Mouse (Mus musculus) liver, embryonic 11.5 days (tissue): Measurements from ENCODE around the gene Ntm. TPM values are rescaled to one million over a fixed set of nuclear protein-coding genes. Genes with fewer than 3 reads are reported as not detected.

Experiments
- ATAC-seq: fragments of 200-750 bp; cut with Nextera tagmentation; replicated peaks from 2 replicates; pipeline ENCODE4 v1.8.0; 2017; ENCODE audit warnings: moderate number of reproducible peaks, mild to moderate bottlenecking, moderate TSS enrichment, moderate library complexity; ENCODE audit not compliant: low FRiP score
- DNase-seq: peaks from one replicate; pipeline ENCODE4 v3.0.0-alpha.2; 2017; ENCODE audit warnings: low spot score
- H3K27ac ChIP-seq: fragments of 300-500 bp; sonication (generic); 2 replicates; pipeline ENCODE4 v1.5.1; 2014; ENCODE audit warnings: mild to moderate bottlenecking, low read depth, low read length, control low read depth
- H3K27me3 ChIP-seq: fragments of 300-500 bp; sonication (generic); replicated peaks from 2 replicates; pipeline ENCODE4 v1.6.1; 2014; ENCODE audit warnings: low read length, mixed read lengths; ENCODE audit not compliant: control insufficient read depth, insufficient read depth
- H3K36me3 ChIP-seq: fragments of 300-500 bp; sonication (generic); 2 replicates; pipeline ENCODE4 v1.6.1; 2014; ENCODE audit warnings: mild to moderate bottlenecking, low read length, moderate library complexity, mixed read lengths; ENCODE audit not compliant: control insufficient read depth, insufficient read depth
- H3K4me1 ChIP-seq: fragments of 300-500 bp; sonication (generic); replicated peaks from 2 replicates; pipeline ENCODE4 v1.6.1; 2014; ENCODE audit warnings: low read length, mixed read lengths; ENCODE audit not compliant: control insufficient read depth, insufficient read depth
- H3K4me2 ChIP-seq: fragments of 300-500 bp; sonication (generic); 2 replicates; pipeline ENCODE4 v1.6.1; 2014; ENCODE audit warnings: mild to moderate bottlenecking, control low read depth, moderate library complexity
- H3K4me3 ChIP-seq: fragments of 300-500 bp; sonication (generic); 2 replicates; pipeline ENCODE4 v1.5.1; 2014; ENCODE audit warnings: low read depth, low read length, control low read depth
- H3K9ac ChIP-seq: fragments of 300-500 bp; sonication (generic); 2 replicates; pipeline ENCODE4 v1.6.1; 2014; ENCODE audit warnings: low read depth, low read length, control low read depth
- H3K9me3 ChIP-seq: fragments of 300-500 bp; sonication (generic); 2 replicates; pipeline ENCODE4 v1.6.1; 2016; ENCODE audit warnings: low read length, inconsistent platforms, mixed read lengths; ENCODE audit not compliant: control insufficient read depth
- WGBS: fragments of 180-500 bp; shearing (Covaris S2); extraction: QIAGEN DNeasy Blood & Tissue Kit; methylation state at CpG from one replicate; pipeline ENCODE4 v1.1.7; 2014; 5-methylcytosine and 5-hydroxymethylcytosine counted together
- polyA plus RNA-seq: library from polyadenylated mRNA; unstranded; fragments of >200 nt; fragmentation: Nextera tagmentation; extraction: Ambion mirVana; gene quantifications from 2 replicates; pipeline ENCODE4 v1.2.1, GENCODE M21; 2014

The Ntm gene
- polyA plus RNA-seq, 1 experiment from 2014 or later = 4.4 TPM

GRCm38 (mm10) chr9:29272861-29273260 lies 690.1 kb downstream of the Ntm start:
- DNase-seq (no peak), ATAC-seq (no peak)
- no peak overlapping the region for H3K4me2 ChIP-seq
- no peaks in the 10 kb centered on the region for H3K27me3 ChIP-seq
- no peaks in the 10 kb centered on the region for H3K36me3 ChIP-seq
- H3K27ac ChIP-seq = no peak overlapping the region
- no peak overlapping the region for H3K4me3 ChIP-seq
- no peak overlapping the region for H3K9ac ChIP-seq
- WGBS = 80% methylated on average over 3 of the region's 3 CpGs
- H3K4me1 ChIP-seq = no peaks in the 10 kb centered on the region
- H3K9me3 ChIP-seq = no peaks in the 10 kb centered on the region

DNA sequence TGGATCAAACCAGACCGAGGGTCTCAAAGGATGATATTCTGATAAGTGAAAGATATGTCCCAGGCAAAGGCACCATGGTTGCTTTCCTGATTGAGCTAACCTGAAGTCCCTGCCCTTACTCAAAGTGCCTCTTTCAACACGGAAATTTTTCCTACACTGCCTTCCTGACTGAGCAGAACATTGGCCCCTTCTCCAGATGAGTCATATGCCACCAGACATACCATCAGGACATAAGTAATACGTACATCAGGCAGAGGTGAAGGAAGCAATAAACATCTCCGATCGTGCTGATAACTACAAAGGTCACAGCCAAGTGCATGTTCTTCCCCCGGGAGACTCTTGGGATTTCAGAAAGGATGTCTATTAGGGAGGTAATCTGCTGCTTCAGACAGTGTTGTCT lies 693.0 kb downstream of the Ntm start:
- Histone ChIP-seq H3K36me3 (no peaks in the 10 kb centered on the region), H3K4me2 (no peak overlapping the region), H3K27ac (no peak overlapping the region), H3K4me3 (no peak overlapping the region), H3K4me1 (no peaks in the 10 kb centered on the region), H3K9me3 (no peaks in the 10 kb centered on the region), H3K9ac (no peak overlapping the region), H3K27me3 (no peaks in the 10 kb centered on the region)
- DNase-seq = no peak
- 65% methylated on average over 6 of the region's 6 CpGs for WGBS
- no peak for ATAC-seq

- Histone ChIP-seq H3K36me3 (no peaks in the 10 kb centered on the region), H3K4me3 (no peak overlapping the region), H3K4me1 (no peaks in the 10 kb centered on the region), H3K27me3 (no peaks in the 10 kb centered on the region), H3K27ac (no peak overlapping the region), H3K4me2 (no peak overlapping the region), H3K9me3 (no peaks in the 10 kb centered on the region), H3K9ac (no peak overlapping the region)
- DNase-seq (no peak), ATAC-seq (no peak)
- WGBS = 84% methylated on average over 2 of the region's 2 CpGs
Measured at GRCm38 (mm10) chr9:29269277-29269646, 693.7 kb downstream of the Ntm start.

DNA sequence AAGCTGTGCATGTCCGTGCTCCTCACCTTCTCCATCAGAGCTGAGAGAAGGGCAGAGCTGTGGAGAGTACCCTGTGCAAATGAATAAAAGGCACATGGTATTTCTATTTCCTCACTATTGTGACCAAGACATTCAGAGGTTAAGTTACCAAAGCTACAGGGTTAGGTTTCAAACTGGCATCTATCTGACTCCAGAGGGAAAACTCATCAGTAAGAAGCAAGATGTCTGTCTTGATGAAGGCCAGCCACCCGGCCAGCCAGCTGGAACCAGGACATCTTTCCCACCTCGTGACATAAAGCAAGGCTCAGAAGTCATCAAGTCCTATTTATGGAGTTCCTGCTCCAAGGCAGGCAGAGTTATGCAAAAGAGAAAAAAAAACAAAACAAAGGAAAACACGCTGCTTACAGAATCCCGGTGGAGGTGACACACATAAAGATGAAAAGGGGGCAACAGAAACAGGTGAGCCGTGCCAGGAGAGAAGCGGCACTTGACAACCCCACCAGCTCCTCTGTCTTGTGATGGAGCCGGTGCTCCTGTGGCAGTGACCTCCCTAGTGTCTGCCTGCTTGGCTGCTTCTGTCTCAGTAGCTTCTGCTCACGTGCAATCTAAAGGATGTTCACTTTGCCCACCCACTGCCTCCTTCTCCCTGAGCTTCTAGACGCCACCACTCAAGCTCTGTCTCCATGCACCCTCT lies 694.2 kb downstream of the Ntm start:
- Histone ChIP-seq H3K4me1 (no peaks in the 10 kb centered on the region), H3K9me3 (no peaks in the 10 kb centered on the region), H3K4me3 (no peak overlapping the region), H3K9ac (no peak overlapping the region), H3K4me2 (no peak overlapping the region), H3K36me3 (no peaks in the 10 kb centered on the region), H3K27ac (no peak overlapping the region), H3K27me3 (no peaks in the 10 kb centered on the region)
- WGBS = 61% methylated on average over 10 of the region's 10 CpGs
- DNase-seq = no peak
- no peak for ATAC-seq

GRCm38 (mm10) chr9:29267663-29268062 lies 695.3 kb downstream of the Ntm start:
- no peak overlapping the region for H3K27ac ChIP-seq
- no peak overlapping the region for H3K4me3 ChIP-seq
- DNase-seq = no peak
- no peak overlapping the region for H3K4me2 ChIP-seq
- no peak overlapping the region for H3K9ac ChIP-seq
- no peaks in the 10 kb centered on the region for H3K36me3 ChIP-seq
- 40% methylated on average over 3 of the region's 3 CpGs for WGBS
- no peaks in the 10 kb centered on the region for H3K9me3 ChIP-seq
- H3K27me3 ChIP-seq = no peaks in the 10 kb centered on the region
- H3K4me1 ChIP-seq = no peaks in the 10 kb centered on the region
- no peak for ATAC-seq

DNA sequence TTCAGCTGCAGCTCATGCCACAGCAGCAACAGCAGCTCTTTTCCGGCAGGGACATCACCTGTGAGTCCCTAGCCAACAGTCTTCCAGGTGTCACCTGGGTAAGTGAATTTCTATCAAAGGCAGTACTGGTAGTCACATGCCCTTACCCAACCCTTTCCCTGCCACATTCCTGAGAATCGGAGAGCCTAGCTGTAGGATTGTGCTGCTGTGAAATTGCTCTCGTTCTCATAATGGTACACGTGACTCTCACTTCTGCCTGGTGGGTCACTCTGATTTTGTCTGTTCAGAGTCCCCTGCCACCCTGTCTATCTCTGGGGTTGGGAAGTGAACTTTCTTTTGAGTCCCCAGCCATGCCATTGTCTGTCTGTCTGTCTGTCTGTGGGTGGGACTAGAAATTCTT lies 697.8 kb downstream of the Ntm start:
- H3K27me3 ChIP-seq = no peaks in the 10 kb centered on the region
- DNase-seq (no peak), ATAC-seq (no peak)
- no peak overlapping the region for H3K4me2 ChIP-seq
- no peak overlapping the region for H3K9ac ChIP-seq
- H3K4me3 ChIP-seq = no peak overlapping the region
- H3K9me3 ChIP-seq = no peaks in the 10 kb centered on the region
- H3K36me3 ChIP-seq = no peaks in the 10 kb centered on the region
- H3K27ac ChIP-seq = no peak overlapping the region
- WGBS = 66% methylated on average over 4 of the region's 4 CpGs
- H3K4me1 ChIP-seq = no peaks in the 10 kb centered on the region

GRCm38 (mm10) chr9:29262836-29263235 lies 700.1 kb downstream of the Ntm start:
- 56% methylated on average over 3 of the region's 3 CpGs for WGBS
- no peak overlapping the region for H3K4me3 ChIP-seq
- H3K9ac ChIP-seq = no peak overlapping the region

GRCm38 (mm10) chr9:29252866-29253265 lies 710.1 kb downstream of the Ntm start:
- no peaks in the 10 kb centered on the region for H3K4me1 ChIP-seq
- no peaks in the 10 kb centered on the region for H3K9me3 ChIP-seq
- H3K27me3 ChIP-seq = no peaks in the 10 kb centered on the region
- WGBS = 66% methylated on average over 2 of the region's 2 CpGs
- ATAC-seq (no peak), DNase-seq (no peak)
- H3K4me3 ChIP-seq = no peak overlapping the region
- H3K27ac ChIP-seq = no peak overlapping the region
- no peaks in the 10 kb centered on the region for H3K36me3 ChIP-seq
- H3K9ac ChIP-seq = no peak overlapping the region
- H3K4me2 ChIP-seq = no peak overlapping the region

More at GRCm38 (mm10) chr9:29262836-29263235, 700.1 kb downstream of the Ntm start:
- ATAC-seq (no peak), DNase-seq (no peak)
- H3K36me3 ChIP-seq = no peaks in the 10 kb centered on the region
- no peak overlapping the region for H3K4me2 ChIP-seq
- no peaks in the 10 kb centered on the region for H3K9me3 ChIP-seq
- H3K27me3 ChIP-seq = no peaks in the 10 kb centered on the region
- H3K27ac ChIP-seq = no peak overlapping the region
- H3K4me1 ChIP-seq = no peaks in the 10 kb centered on the region

DNA sequence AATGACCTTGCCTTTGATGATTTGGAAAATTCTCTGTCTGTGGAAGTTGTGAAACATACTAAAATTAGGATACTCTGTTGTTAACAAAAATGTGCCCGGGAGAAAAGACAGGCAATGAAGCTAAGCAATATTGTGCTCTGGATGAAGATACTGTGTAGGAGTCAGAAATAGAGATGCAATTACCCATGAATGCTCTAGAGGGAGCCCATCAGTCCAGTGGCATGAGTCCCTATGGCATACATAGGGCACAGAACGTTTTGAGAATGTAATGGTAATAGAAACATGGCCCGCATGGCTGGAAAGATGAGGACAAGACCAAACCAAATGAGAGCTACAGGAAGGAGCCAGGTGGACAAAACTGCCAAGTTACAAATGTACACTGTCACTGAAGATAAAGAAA lies 712.1 kb downstream of the Ntm start:
- no peak overlapping the region for H3K4me3 ChIP-seq
- H3K9me3 ChIP-seq = no peaks in the 10 kb centered on the region
- ATAC-seq = no peak
- no peaks in the 10 kb centered on the region for H3K36me3 ChIP-seq
- WGBS = 61% methylated on average over 3 of the region's 3 CpGs
- no peaks in the 10 kb centered on the region for H3K4me1 ChIP-seq
- H3K27me3 ChIP-seq = no peaks in the 10 kb centered on the region
- H3K4me2 ChIP-seq = no peak overlapping the region
- H3K27ac ChIP-seq = no peak overlapping the region
- no peak for DNase-seq
- H3K9ac ChIP-seq = no peak overlapping the region
